30 mouse cellular contexts compared by ENCODE assay signal in genomic region chr17:26846411-26846810, GRCm38 (mm10). TPM values are rescaled to one million over a fixed set of nuclear protein-coding genes. Genes with fewer than 3 reads are reported as not detected.
DNase-seq lines count a peak whose midpoint lies in the region; ATAC-seq lines count a peak whose summit lies in the region.
"Had no signal": no experiment of that assay in that cellular context is flagged by ENCODE, and none has a peak within 500 bp of the region (broad histone marks: within the 10 kb centered on the region; RNA-seq: fewer than 3 reads in every experiment).

No protein-coding gene starts in this region.

- H3K36me3 ChIP-seq in heart, embryonic 14.5 days (ENCODE audit: control insufficient read depth, insufficient read depth, low read length), result no peaks in the 10 kb centered on the region
- no peaks in the 10 kb centered on the region for H3K36me3 ChIP-seq in embryonic facial prominence, embryonic 10.5 days (replicated peaks)
- H3K36me3 ChIP-seq: embryonic facial prominence, embryonic 12.5 days; lung, embryonic 15.5 days; stomach, embryonic 15.5 days had no signal

- peak overlapping the region; percentile 79 for H3K4me2 ChIP-seq in heart, embryonic 14.5 days (ENCODE audit: low read length)
- H3K4me2 ChIP-seq: embryonic facial prominence, embryonic 12.5 days; hindbrain, embryonic 14.5 days; lung, embryonic 15.5 days; stomach, embryonic 15.5 days had no signal

- peaks cover 0 to 8% of the 10 kb centered on the region in 2 experiments; a peak in 2 of 4 replicates for H3K4me1 ChIP-seq in heart, embryonic 14.5 days (ENCODE audit: control insufficient read depth in 2 of 2, insufficient read depth in 2 of 2, low read length in 2 of 2)
- peaks cover 26% of the 10 kb centered on the region for H3K4me1 ChIP-seq in embryonic facial prominence, embryonic 10.5 days

- WGBS in heart, embryonic 14.5 days, result 14% methylated on average over 8 of the region's 8 CpGs
- WGBS in embryonic facial prominence, embryonic 10.5 days, result 6% methylated on average over 8 of the region's 8 CpGs

- peak overlapping the region; percentile 21 to 23 for H3K4me3 ChIP-seq in heart, embryonic 14.5 days (ENCODE audit: control insufficient read depth in 1 of 2, insufficient read depth in 1 of 2, low read depth in 1 of 2, low read length in 2 of 2)
- H3K4me3 ChIP-seq in embryonic facial prominence, embryonic 10.5 days, result no peak overlapping the region
- H3K4me3 ChIP-seq: embryonic facial prominence, embryonic 12.5 days; lung, embryonic 15.5 days; megakaryocyte, embryonic 14.5 days; stomach, embryonic 15.5 days had no signal

- peak overlapping the region in 1 of 2 experiments; percentile 58; a peak in 2 of 4 replicates for H3K27ac ChIP-seq in heart, embryonic 14.5 days (replicated peaks in 1 of 2; ENCODE audit: control insufficient read depth in 1 of 2, insufficient read depth in 1 of 2, low read depth in 2 of 2, low read length in 2 of 2)
- H3K27ac ChIP-seq in embryonic facial prominence, embryonic 10.5 days (replicated peaks), result no peak overlapping the region
- H3K27ac ChIP-seq: embryonic facial prominence, embryonic 12.5 days; hindbrain, embryonic 14.5 days; kidney, postnatal 0 days; liver, embryonic 14.5 days; lung, embryonic 15.5 days; stomach, embryonic 15.5 days had no signal

- ATAC-seq in heart, embryonic 14.5 days (ENCODE audit: insufficient number of reproducible peaks, insufficient read depth, low FRiP score, low read depth), result no peak
- ATAC-seq: forebrain, embryonic 14.5 days; inflammation-experienced regulatory T-cells, adult 6 months had no signal

- intact Hi-C loops in heart, postnatal 36 days (cut with DNase I), result loop anchor here (1.0 kb wide), 1 partner anchor 8 kb away; no protein-coding TSS in a partner anchor
- intact Hi-C loops in left cerebral cortex, postnatal 36 days (cut with DNase I), result no loop called here

- H3K27me3 ChIP-seq in heart, embryonic 14.5 days (ENCODE audit: control insufficient read depth, insufficient read depth, low read length), result peaks cover 19% of the 10 kb centered on the region
- H3K27me3 ChIP-seq in embryonic facial prominence, embryonic 10.5 days (replicated peaks; ENCODE audit: low read depth, poor library complexity, severe bottlenecking), result peaks cover 97% of the 10 kb centered on the region

- DNase-seq in heart, adult 11 months, result peak; percentile 8
- DNase-seq in heart, postnatal 36 days, result no peak
- DNase-seq in heart, adult 9 months (ENCODE audit: low spot score in 2 of 2), result no peak
- peak; percentile 5 for DNase-seq in A20 (ENCODE audit: low read depth, low spot score)
- DNase-seq in embryonic facial prominence, embryonic 10.5 days (ENCODE audit: low spot score), result peak; percentile 12
- DNase-seq in left cerebral cortex, postnatal 36 days (ENCODE audit: low spot score in 2 of 2), result no peak
- DNase-seq: adrenal gland, postnatal 10 days; cerebellum, adult 2 months; cerebellum, postnatal 25 days; kidney, adult 2 months; layer of hippocampus, adult 9-11 months; lung, postnatal 36 days; thymus, postnatal 4 days had no signal

- H3K9me3 ChIP-seq in heart, embryonic 14.5 days (ENCODE audit: control insufficient read depth, low read length), result no peaks in the 10 kb centered on the region
- no peaks in the 10 kb centered on the region for H3K9me3 ChIP-seq in embryonic facial prominence, embryonic 10.5 days
- H3K9me3 ChIP-seq: embryonic facial prominence, embryonic 12.5 days; lung, embryonic 15.5 days; megakaryocyte, embryonic 14.5 days; stomach, embryonic 15.5 days had no signal

- peak overlapping the region; percentile 54 for H3K9ac ChIP-seq in heart, embryonic 14.5 days (ENCODE audit: low read length)
- H3K9ac ChIP-seq: embryonic facial prominence, embryonic 12.5 days; hindbrain, embryonic 14.5 days; liver, embryonic 14.5 days; lung, embryonic 15.5 days; stomach, embryonic 15.5 days had no signal

RNA-seq across cellular contexts. Expression of gene Nkx2-5, which starts 1.6 kb away (rescaled TPM):
- 10 to 100 TPM; 80.7 TPM for total RNA-seq in heart, postnatal 36 days (2021)
- 172 and 177 TPM in 2 replicates for polyA plus RNA-seq in heart, embryonic 14.5 days (2014; fragmentation: Nextera tagmentation; extraction: Ambion mirVana)
- polyA plus RNA-seq in embryonic facial prominence, embryonic 10.5 days (2016; fragmentation: Nextera tagmentation; extraction: Ambion mirVana), result 0.48 and 0.75 TPM in 2 replicates
- not detected for total RNA-seq in left cerebral cortex, postnatal 36 days (2021)
- total RNA-seq: adrenal gland, postnatal 10 days; gastrocnemius, adult 8-10 months; left cerebral cortex, adult 18-20 months; left cerebral cortex, postnatal 25 days; midbrain, postnatal 0 days had no signal
- polyA plus RNA-seq: cerebellum, adult 2 months; forebrain, embryonic 14.5 days; gonadal fat pad, adult 2 months; hindbrain, embryonic 14.5 days; inflammation-experienced regulatory T-cells, adult 6 months; kidney, adult 2 months; kidney, postnatal 0 days; large intestine, adult 2 months; liver, embryonic 14.5 days; midbrain, postnatal 0 days; neural tube, embryonic 14.5 days had no signal

Comparison
In these comparisons a context has a peak if more than half of its experiments do, and no peak if none do; other contexts are left out.
1. DNase-seq: peak in heart, adult 11 months (single experiment), A20 (single experiment) and embryonic facial prominence, embryonic 10.5 days (single experiment); none in heart, postnatal 36 days (0 of 2), heart, adult 9 months (0 of 2) and left cerebral cortex, postnatal 36 days (0 of 2).
2. RNA of gene Nkx2-5, which starts 1.6 kb away (total RNA-seq): 80.7 TPM in heart, postnatal 36 days; not detected in left cerebral cortex, postnatal 36 days; every median in the first group is over 10 times any median in the second.